Mouse (Mus musculus) lung, postnatal 10 days (tissue): ENCODE results near the gene Klhdc3.
A peak's percentile ranks its signal among the peaks of the same experiment; 100 is the strongest.

Source experiments
- DNase-seq: peaks from one replicate; pipeline ENCODE4 v3.0.0; 2021

Klhdc3 gene

GRCm38 (mm10) chr17:46701489-46701888 is 20.8 kb upstream of the Klhdc3 start:
- no peak for DNase-seq

GRCm38 (mm10) chr17:46699912-46700311 is 19.2 kb upstream of the Klhdc3 start:
- DNase-seq, result no peak

- no peak for DNase-seq
Measured at GRCm38 (mm10) chr17:46699245-46699644, 18.5 kb upstream of the Klhdc3 start.

- DNase-seq, result no peak
Measured at GRCm38 (mm10) chr17:46698515-46698914, 17.8 kb upstream of the Klhdc3 start.

GRCm38 (mm10) chr17:46694517-46695063 is 13.9 kb upstream of the Klhdc3 start:
- no peak for DNase-seq

GRCm38 (mm10) chr17:46691390-46691789 is 10.7 kb upstream of the Klhdc3 start:
- DNase-seq, result no peak

- no peak for DNase-seq
Measured at GRCm38 (mm10) chr17:46690665-46691064, 10.0 kb upstream of the Klhdc3 start.

GRCm38 (mm10) chr17:46685913-46686312 is 5.2 kb upstream of the Klhdc3 start:
- DNase-seq, result no peak

- DNase-seq, result no peak
Measured at GRCm38 (mm10) chr17:46682654-46683389, 2.1 kb upstream of the Klhdc3 start.

- DNase-seq, result no peak
Measured at GRCm38 (mm10) chr17:46681466-46682118, 878 bp upstream of the Klhdc3 start.

GRCm38 (mm10) chr17:46679843-46680759 is 613 bp downstream of the Klhdc3 start:
- DNase-seq, result peak; percentile 65

- no peak for DNase-seq
Measured at GRCm38 (mm10) chr17:46678911-46679310, 1.8 kb downstream of the Klhdc3 start.

- peak; percentile 47 for DNase-seq
Measured at GRCm38 (mm10) chr17:46678416-46678815, 2.3 kb downstream of the Klhdc3 start, which contains the start of gene Mea1. TSS of gene Mea1 (plus strand) at chr17:46678793.

GRCm38 (mm10) chr17:46674530-46675283 is 6.0 kb downstream of the Klhdc3 start:
- no peak for DNase-seq

- peak; percentile 95 for DNase-seq
Measured at GRCm38 (mm10) chr17:46673850-46674529, 6.7 kb downstream of the Klhdc3 start, which contains the start of gene Rrp36. TSS of gene Rrp36 (minus strand) at chr17:46674352.

- DNase-seq, result no peak
Measured at GRCm38 (mm10) chr17:46669911-46670310, 10.8 kb downstream of the Klhdc3 start.

- no peak for DNase-seq
Measured at GRCm38 (mm10) chr17:46667712-46668111, 13.0 kb downstream of the Klhdc3 start.

GRCm38 (mm10) chr17:46662730-46663129 is 18.0 kb downstream of the Klhdc3 start:
- DNase-seq, result no peak

- no peak for DNase-seq
Measured at GRCm38 (mm10) chr17:46661981-46662380, 18.7 kb downstream of the Klhdc3 start.

GRCm38 (mm10) chr17:46661351-46661750 is 19.4 kb downstream of the Klhdc3 start:
- no peak for DNase-seq

GRCm38 (mm10) chr17:46656054-46656453 is 24.7 kb downstream of the Klhdc3 start:
- DNase-seq, result no peak
